Mouse (Mus musculus): ENCODE data around the gene Mier2.

The Mier2 gene

GRCm38 (mm10) chr10:79554330-79555237 lies at the start of gene Mier2:
TSS of gene Mier2 (minus strand) at chr10:79555199.
- DNase-seq (ENCODE audit: low spot score), result peak; percentile 81

- no peak for DNase-seq (ENCODE audit: low spot score)
These were observed 42.9 kb upstream of the Mier2 start for GRCm38 (mm10) chr10:79597936-79598230.

GRCm38 (mm10) chr10:79597051-79597935 lies 42.3 kb upstream of the Mier2 start:
- DNase-seq (ENCODE audit: low spot score), result no peak

- no peak for DNase-seq (ENCODE audit: low spot score)
These were observed 40.6 kb upstream of the Mier2 start for GRCm38 (mm10) chr10:79595590-79595929.

- peak; percentile 94 for DNase-seq (ENCODE audit: low spot score)
These were observed 40.0 kb upstream of the Mier2 start for GRCm38 (mm10) chr10:79594872-79595589.

GRCm38 (mm10) chr10:79594111-79594510 lies 39.1 kb upstream of the Mier2 start:
- DNase-seq (ENCODE audit: low spot score), result no peak

- no peak for DNase-seq (ENCODE audit: low spot score)
These were observed 35.7 kb upstream of the Mier2 start for GRCm38 (mm10) chr10:79590702-79591101.

GRCm38 (mm10) chr10:79587752-79588126 lies 32.7 kb upstream of the Mier2 start:
- DNase-seq (ENCODE audit: low spot score), result no peak

- DNase-seq (ENCODE audit: low spot score), result no peak
These were observed 32.2 kb upstream of the Mier2 start, which contains the start of gene Theg for GRCm38 (mm10) chr10:79587061-79587751. TSS of gene Theg (minus strand) at chr10:79587331.

GRCm38 (mm10) chr10:79586243-79586642 lies 31.2 kb upstream of the Mier2 start:
- DNase-seq (ENCODE audit: low spot score), result no peak

GRCm38 (mm10) chr10:79585723-79586122 lies 30.7 kb upstream of the Mier2 start:
- no peak for DNase-seq (ENCODE audit: low spot score)

- DNase-seq (ENCODE audit: low spot score), result no peak
These were observed 30.1 kb upstream of the Mier2 start for GRCm38 (mm10) chr10:79585136-79585535.

- no peak for DNase-seq (ENCODE audit: low spot score)
These were observed 29.4 kb upstream of the Mier2 start for GRCm38 (mm10) chr10:79584426-79584825.

- no peak for DNase-seq (ENCODE audit: low spot score)
These were observed 29.0 kb upstream of the Mier2 start for GRCm38 (mm10) chr10:79584021-79584420.

- no peak for DNase-seq (ENCODE audit: low spot score)
These were observed 26.5 kb upstream of the Mier2 start for GRCm38 (mm10) chr10:79581501-79581900.

- peak; percentile 79 for DNase-seq (ENCODE audit: low spot score)
These were observed 25.8 kb upstream of the Mier2 start for GRCm38 (mm10) chr10:79580811-79581210.

- DNase-seq (ENCODE audit: low spot score), result no peak
These were observed 25.4 kb upstream of the Mier2 start for GRCm38 (mm10) chr10:79580356-79580755.

- no peak for DNase-seq (ENCODE audit: low spot score)
These were observed 24.8 kb upstream of the Mier2 start for GRCm38 (mm10) chr10:79579781-79580180.

- DNase-seq (ENCODE audit: low spot score), result no peak
These were observed 23.9 kb upstream of the Mier2 start for GRCm38 (mm10) chr10:79578891-79579290.

GRCm38 (mm10) chr10:79578276-79578675 lies 23.3 kb upstream of the Mier2 start:
- DNase-seq (ENCODE audit: low spot score), result no peak

- DNase-seq (ENCODE audit: low spot score), result no peak
These were observed 22.4 kb upstream of the Mier2 start for GRCm38 (mm10) chr10:79577376-79577775.

GRCm38 (mm10) chr10:79575754-79576153 lies 20.8 kb upstream of the Mier2 start:
- no peak for DNase-seq (ENCODE audit: low spot score)

Data from embryo, embryonic 10 days (tissue).